Mouse (Mus musculus) midbrain, embryonic 16.5 days (tissue): ENCODE measurements around the gene Prr13. TPM values are rescaled to one million over a fixed set of nuclear protein-coding genes. Genes with fewer than 3 reads are reported as not detected.

Experiments
- ATAC-seq: fragments of 200-750 bp; cut with Nextera tagmentation; 2 replicates; pipeline ENCODE4 v1.8.0; 2017; ENCODE audit warnings: moderate TSS enrichment
- H3K27ac ChIP-seq: fragments of 300-500 bp; sonication (generic); 2 replicates; pipeline ENCODE4 v1.5.1; 2014; ENCODE audit warnings: mild to moderate bottlenecking, low read length, mixed read lengths
- H3K27me3 ChIP-seq: fragments of 300-500 bp; sonication (generic); 2 replicates; pipeline ENCODE4 v1.6.1; 2014; ENCODE audit warnings: low read depth, low read length, mixed read lengths; ENCODE audit not compliant: control insufficient read depth, insufficient read depth
- H3K36me3 ChIP-seq: fragments of 300-500 bp; sonication (generic); 2 replicates; pipeline ENCODE4 v1.6.1; 2014; ENCODE audit warnings: mild to moderate bottlenecking, low read length, moderate library complexity, mixed read lengths; ENCODE audit not compliant: control insufficient read depth, insufficient read depth
- H3K4me1 ChIP-seq: fragments of 300-500 bp; sonication (generic); 2 replicates; pipeline ENCODE4 v1.6.1; 2014; ENCODE audit warnings: mild to moderate bottlenecking, low read length, mixed read lengths; ENCODE audit not compliant: control insufficient read depth, insufficient read depth
- H3K4me2 ChIP-seq: fragments of 300-500 bp; sonication (generic); 2 replicates; pipeline ENCODE4 v1.6.1; 2014; ENCODE audit warnings: mild to moderate bottlenecking, low read length, mixed read lengths
- H3K4me3 ChIP-seq: fragments of 300-500 bp; sonication (generic); 2 replicates; pipeline ENCODE4 v1.5.1; 2014; ENCODE audit warnings: low read depth, mild to moderate bottlenecking, low read length, moderate library complexity, mixed read lengths
- H3K9ac ChIP-seq: fragments of 300-500 bp; sonication (generic); 2 replicates; pipeline ENCODE4 v1.6.1; 2014; ENCODE audit warnings: low read depth, low read length, mixed read lengths
- H3K9me3 ChIP-seq: fragments of 300-500 bp; sonication (generic); replicated peaks from 2 replicates; pipeline ENCODE4 v1.6.1; 2014; ENCODE audit warnings: mild to moderate bottlenecking, low read length, mixed read lengths; ENCODE audit not compliant: control insufficient read depth, poor library complexity, severe bottlenecking
- WGBS: fragments of 180-500 bp; shearing (Covaris S2); extraction: QIAGEN DNeasy Blood & Tissue Kit; methylation state at CpG from one replicate; pipeline ENCODE4 v1.1.7; 2014; 5-methylcytosine and 5-hydroxymethylcytosine counted together
- polyA plus RNA-seq: library from polyadenylated mRNA; unstranded; fragments of >200 nt; fragmentation: Nextera tagmentation; extraction: Ambion mirVana; gene quantifications from 2 replicates; pipeline ENCODE4 v1.2.1, GENCODE M21; 2015

Gene Prr13
- polyA plus RNA-seq, 1 experiment from 2014 or later = 106 TPM

DNA sequence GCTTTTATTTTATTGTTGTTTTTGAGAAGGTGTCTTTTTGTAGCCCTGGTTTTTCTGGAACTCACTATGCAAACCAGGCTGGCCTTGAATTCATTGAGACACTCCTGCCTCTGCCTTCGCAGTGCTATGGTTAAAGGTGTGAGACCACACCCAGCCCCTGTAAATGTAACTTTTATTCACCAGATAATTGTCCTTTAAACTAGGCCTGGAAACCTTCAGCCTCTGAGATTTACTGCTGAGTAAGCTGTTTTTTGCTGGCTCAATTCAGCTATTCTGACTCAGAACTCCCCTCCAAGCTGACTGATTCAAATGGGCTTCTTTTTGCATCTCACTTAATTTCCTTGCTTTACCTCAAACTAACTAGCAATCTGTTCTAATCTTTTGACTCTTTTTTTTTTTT, 31.9 kb upstream of the Prr13 start:
- no peak overlapping the region for H3K4me3 ChIP-seq
- no peak for ATAC-seq
- 96% methylated on average over 1 of the region's 1 CpGs for WGBS
- no peak overlapping the region for H3K4me2 ChIP-seq
- H3K27ac ChIP-seq = no peak overlapping the region
- H3K4me1 ChIP-seq = no peaks in the 10 kb centered on the region
- H3K9me3 ChIP-seq = no peaks in the 10 kb centered on the region
- no peak overlapping the region for H3K9ac ChIP-seq
- H3K27me3 ChIP-seq = no peaks in the 10 kb centered on the region
- peaks cover 12% of the 10 kb centered on the region for H3K36me3 ChIP-seq

DNA sequence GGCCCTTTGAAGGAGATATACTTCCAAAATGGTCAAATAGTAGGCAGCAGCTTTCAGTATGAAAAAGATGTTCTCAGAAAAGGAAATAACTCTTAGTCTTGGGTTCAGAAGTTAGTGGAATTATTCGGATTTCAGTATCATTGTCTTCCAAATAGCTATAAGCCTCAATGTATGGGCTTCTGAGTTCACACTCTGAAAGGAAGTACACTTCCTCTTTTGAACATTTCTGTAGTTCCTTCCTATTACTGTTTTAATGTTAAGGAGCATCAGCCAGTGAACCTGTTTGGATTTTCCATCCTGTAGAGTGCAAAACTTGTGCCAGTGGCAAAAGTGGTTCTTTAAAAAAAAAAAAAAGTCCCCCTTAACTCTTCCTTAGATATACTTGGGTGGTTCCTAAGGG, 26.8 kb upstream of the Prr13 start:
- no peak overlapping the region for H3K4me2 ChIP-seq
- no peak overlapping the region for H3K27ac ChIP-seq
- peaks cover 15% of the 10 kb centered on the region for H3K36me3 ChIP-seq
- no peak for ATAC-seq
- 92% methylated on average over 1 of the region's 1 CpGs for WGBS
- H3K9me3 ChIP-seq = no peaks in the 10 kb centered on the region
- H3K4me3 ChIP-seq = no peak overlapping the region
- no peaks in the 10 kb centered on the region for H3K27me3 ChIP-seq
- H3K4me1 ChIP-seq = no peaks in the 10 kb centered on the region
- H3K9ac ChIP-seq = no peak overlapping the region

DNA sequence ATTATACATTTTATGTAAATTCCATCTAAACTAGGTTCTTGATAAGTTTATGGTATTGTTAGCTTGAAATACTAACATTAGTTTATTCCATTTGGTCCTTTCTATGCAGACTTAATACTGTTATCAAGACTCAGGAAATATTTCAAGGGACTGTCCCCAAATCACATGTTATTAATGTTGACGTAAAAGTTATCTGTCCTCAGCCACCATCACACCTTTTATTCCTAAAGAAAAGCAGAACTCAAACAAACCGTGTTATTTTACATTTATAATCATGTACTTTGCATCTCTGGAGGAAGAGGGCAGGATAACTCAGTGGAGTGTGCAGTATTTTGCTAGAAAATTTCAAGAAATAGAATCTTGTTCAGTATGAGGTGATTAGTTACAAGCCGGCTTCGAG, 25.7 kb upstream of the Prr13 start:
- H3K36me3 ChIP-seq = peaks cover 15% of the 10 kb centered on the region
- WGBS = 92% methylated on average over 4 of the region's 4 CpGs
- no peak overlapping the region for H3K9ac ChIP-seq
- H3K27ac ChIP-seq = no peak overlapping the region
- H3K27me3 ChIP-seq = no peaks in the 10 kb centered on the region
- ATAC-seq = no peak
- H3K4me2 ChIP-seq = no peak overlapping the region
- H3K4me3 ChIP-seq = no peak overlapping the region
- H3K9me3 ChIP-seq = no peaks in the 10 kb centered on the region
- H3K4me1 ChIP-seq = no peaks in the 10 kb centered on the region

DNA sequence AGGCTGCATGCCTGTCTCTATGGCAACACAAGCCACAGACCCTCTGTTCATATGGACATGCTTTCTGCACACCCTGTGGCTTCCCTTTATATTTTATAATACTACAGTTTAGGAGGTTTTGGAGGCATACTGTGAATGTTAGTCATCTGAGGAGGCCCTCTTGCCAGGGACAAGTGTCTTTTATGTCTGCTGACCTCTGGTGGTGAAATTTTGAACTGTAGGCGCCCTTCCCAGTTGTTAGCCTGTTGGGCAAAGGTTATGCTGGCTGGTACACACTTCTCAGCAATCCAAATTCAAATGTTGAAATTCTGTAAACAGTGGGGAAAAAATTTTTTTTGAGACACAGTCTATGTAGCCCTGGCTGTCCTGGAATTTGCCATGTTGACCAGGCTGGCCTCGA, 16.3 kb upstream of the Prr13 start:
- Histone ChIP-seq H3K9me3 (no peaks in the 10 kb centered on the region), H3K36me3 (no peaks in the 10 kb centered on the region), H3K4me2 (no peak overlapping the region), H3K4me1 (no peaks in the 10 kb centered on the region), H3K4me3 (no peak overlapping the region), H3K27ac (no peak overlapping the region), H3K27me3 (no peaks in the 10 kb centered on the region), H3K9ac (no peak overlapping the region)
- ATAC-seq = no peak
- WGBS = 46% methylated on average over 2 of the region's 2 CpGs

DNA sequence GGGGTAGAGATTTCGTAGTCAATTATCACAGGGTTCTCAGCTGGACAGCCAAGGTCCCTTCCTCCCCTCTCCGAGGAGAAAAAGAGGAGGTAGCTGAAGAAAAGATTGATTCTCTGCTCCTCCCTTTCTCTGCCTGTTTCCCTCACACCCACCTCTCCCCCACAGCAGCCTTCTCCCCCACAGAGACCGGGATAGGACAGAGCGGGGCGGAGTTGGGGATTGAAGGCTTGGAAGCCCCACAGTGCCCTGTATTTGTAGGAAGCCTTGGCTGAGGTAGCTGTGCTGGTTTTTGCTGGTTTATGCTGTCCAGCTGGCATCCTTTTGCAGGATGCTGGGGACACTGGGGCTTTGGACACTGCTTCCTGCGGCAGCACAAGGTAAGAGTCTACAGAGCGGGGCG, 13.7 kb upstream of the Prr13 start, which contains the start of gene Amhr2:
Gene Amhr2, plus strand, starts transcription at position 222 of the 400 bp plus-strand sequence.
- Histone ChIP-seq H3K36me3 (no peaks in the 10 kb centered on the region), H3K27me3 (no peaks in the 10 kb centered on the region), H3K9me3 (no peaks in the 10 kb centered on the region), H3K9ac (no peak within 1 kb of the TSS), H3K4me3 (no peak within 1 kb of the TSS), H3K4me2 (no peak within 1 kb of the TSS), H3K4me1 (no peaks in the 10 kb centered on the region), H3K27ac (no peak within 1 kb of the TSS)
- 67% methylated on average over 8 of the region's 8 CpGs for WGBS
- no peak for ATAC-seq

DNA sequence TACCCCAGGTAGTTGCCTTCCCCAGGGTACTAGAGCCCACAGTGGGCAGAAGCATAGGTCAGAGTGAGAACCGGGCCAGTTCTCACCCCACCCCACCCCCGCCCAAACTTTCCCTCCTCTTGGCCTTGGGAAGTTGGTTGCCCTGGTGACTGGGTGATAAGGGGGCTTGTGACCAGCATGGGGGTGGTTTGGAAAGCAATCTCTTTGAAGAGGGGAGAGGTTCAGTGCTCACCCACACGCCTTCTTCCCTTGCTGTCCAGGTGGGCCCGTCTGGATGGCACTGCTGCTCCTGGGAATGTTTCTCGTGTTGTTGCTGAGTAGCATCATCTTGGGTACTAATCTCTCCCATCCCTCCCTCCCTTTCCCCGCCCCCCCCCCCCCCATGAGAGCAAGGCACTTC, 12.4 kb upstream of the Prr13 start:
- Histone ChIP-seq H3K4me2 (no peak overlapping the region), H3K36me3 (no peaks in the 10 kb centered on the region), H3K4me1 (no peaks in the 10 kb centered on the region), H3K27me3 (no peaks in the 10 kb centered on the region), H3K9me3 (no peaks in the 10 kb centered on the region), H3K4me3 (no peak overlapping the region), H3K9ac (no peak overlapping the region), H3K27ac (no peak overlapping the region)
- no peak for ATAC-seq
- 50% methylated on average over 5 of the region's 6 CpGs for WGBS

DNA sequence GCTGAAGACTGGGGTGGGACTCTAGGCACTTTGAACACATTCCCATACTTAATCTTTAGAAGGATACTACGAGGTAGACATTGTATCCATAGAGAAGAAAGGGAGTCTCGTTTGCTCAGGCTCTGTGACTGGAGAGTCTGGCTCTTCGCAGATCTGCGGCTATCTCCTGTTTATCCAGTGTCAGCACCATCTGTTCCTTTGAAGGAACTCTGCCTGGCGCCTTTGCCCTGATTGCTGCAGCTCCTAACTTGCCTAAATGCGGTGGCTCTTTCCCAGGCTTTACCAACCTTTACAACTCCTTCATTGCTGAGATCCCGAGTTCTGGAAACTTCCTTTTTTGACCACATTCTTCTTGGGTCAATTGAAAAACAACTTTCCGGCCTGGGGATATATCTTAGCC, 9.5 kb upstream of the Prr13 start:
- H3K27ac ChIP-seq = no peak overlapping the region
- WGBS = 75% methylated on average over 8 of the region's 8 CpGs
- no peak overlapping the region for H3K4me3 ChIP-seq
- no peaks in the 10 kb centered on the region for H3K9me3 ChIP-seq
- H3K9ac ChIP-seq = no peak overlapping the region
- H3K4me2 ChIP-seq = no peak overlapping the region
- no peak for ATAC-seq
- no peaks in the 10 kb centered on the region for H3K36me3 ChIP-seq
- H3K27me3 ChIP-seq = no peaks in the 10 kb centered on the region
- no peaks in the 10 kb centered on the region for H3K4me1 ChIP-seq

DNA sequence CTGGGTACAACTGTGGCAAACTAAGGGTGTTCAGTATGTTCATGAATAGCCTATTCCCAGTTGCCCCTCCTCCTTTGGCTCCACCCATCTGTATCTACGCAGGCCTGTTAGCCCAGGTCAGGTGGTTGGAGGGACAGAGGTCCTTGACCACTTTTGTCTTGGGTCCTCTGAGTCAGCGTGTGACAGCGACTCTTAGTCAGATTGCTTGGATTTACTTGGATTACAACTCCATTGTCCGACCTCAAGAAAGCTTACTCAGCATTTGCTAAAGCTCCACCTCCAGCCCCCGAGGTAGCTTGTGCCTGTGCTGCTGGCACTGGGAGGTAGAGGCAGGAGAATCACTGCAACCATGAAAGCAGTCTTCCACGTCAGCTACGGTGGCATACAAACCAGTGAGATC, 7.9 kb upstream of the Prr13 start:
- H3K4me3 ChIP-seq = no peak overlapping the region
- no peak for ATAC-seq
- H3K4me1 ChIP-seq = no peaks in the 10 kb centered on the region
- no peak overlapping the region for H3K27ac ChIP-seq
- H3K9ac ChIP-seq = no peak overlapping the region
- WGBS = 18% methylated on average over 7 of the region's 7 CpGs
- no peaks in the 10 kb centered on the region for H3K27me3 ChIP-seq
- H3K4me2 ChIP-seq = no peak overlapping the region
- no peaks in the 10 kb centered on the region for H3K36me3 ChIP-seq
- H3K9me3 ChIP-seq = no peaks in the 10 kb centered on the region

DNA sequence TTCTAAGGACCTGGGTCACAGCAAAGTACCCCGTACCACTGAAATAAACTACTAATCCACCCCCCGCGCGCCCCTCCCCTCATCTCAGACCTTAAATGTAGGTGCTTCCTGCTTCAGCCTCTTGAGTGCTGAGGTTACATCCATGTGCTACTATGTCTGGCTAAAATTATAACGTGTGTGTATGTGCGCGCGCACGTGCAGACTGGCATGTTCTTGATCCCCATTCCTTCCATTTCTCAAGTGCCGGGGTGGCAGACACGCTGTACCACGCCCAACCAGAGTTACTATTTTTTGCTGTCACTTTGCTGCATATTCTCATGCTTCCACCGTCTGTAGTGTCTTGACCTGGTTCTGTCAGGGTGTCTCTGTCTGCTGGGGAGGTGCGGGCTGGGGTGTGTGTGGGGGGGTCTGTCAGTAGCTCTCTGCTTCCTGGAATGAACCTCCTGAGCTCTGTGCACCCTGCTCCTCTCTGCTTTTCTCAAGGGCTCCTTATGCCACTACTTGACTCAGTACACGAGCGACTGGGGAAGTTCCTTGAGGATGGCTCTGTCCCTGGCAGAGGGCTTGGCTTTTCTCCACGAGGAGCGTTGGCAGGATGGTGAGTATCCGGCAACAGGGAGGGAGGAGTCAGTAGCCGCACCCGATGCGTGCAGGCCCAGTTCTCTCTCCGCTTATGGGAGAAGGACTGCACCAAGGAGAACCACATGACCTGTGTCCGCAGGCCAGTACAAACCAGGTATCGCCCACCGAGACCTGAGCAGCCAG, 7.0 kb upstream of the Prr13 start:
- ATAC-seq = no peak
- Histone ChIP-seq H3K4me3 (no peak overlapping the region), H3K4me2 (no peak overlapping the region), H3K27ac (no peak overlapping the region), H3K4me1 (no peaks in the 10 kb centered on the region), H3K9ac (no peak overlapping the region), H3K9me3 (no peaks in the 10 kb centered on the region), H3K27me3 (no peaks in the 10 kb centered on the region), H3K36me3 (no peaks in the 10 kb centered on the region)
- 83% methylated on average over 26 of the region's 26 CpGs for WGBS
